Mouse (Mus musculus) stomach, postnatal 0 days (tissue): ENCODE measurements at regions not wholly inside any gene's neighbourhood (a gene's known extent, or its start where the extent isn't known, plus 50 kb on each side); places are given as distances from the start of the nearest gene placed in this dataset.

Source experiments
- ATAC-seq: fragments of 200-750 bp; cut with Nextera tagmentation; 2 replicates; pipeline ENCODE4 v1.8.0; 2017; ENCODE audit not compliant: low FRiP score, low TSS enrichment
- DNase-seq: peaks from one replicate; pipeline ENCODE4 v3.0.0-alpha.2; 2016; ENCODE audit warnings: low spot score
- H3K27ac ChIP-seq: fragments of 300-500 bp; sonication (generic); replicated peaks from 2 replicates; pipeline ENCODE4 v1.5.1; 2014; ENCODE audit warnings: mild to moderate bottlenecking, control low read depth
- H3K27me3 ChIP-seq: fragments of 300-500 bp; sonication (generic); 2 replicates; pipeline ENCODE4 v1.6.1; 2014; ENCODE audit warnings: low read length; ENCODE audit not compliant: control insufficient read depth, insufficient read depth
- H3K36me3 ChIP-seq: fragments of 300-500 bp; sonication (generic); 2 replicates; pipeline ENCODE4 v1.6.1; 2014; ENCODE audit warnings: low read length, mixed read lengths; ENCODE audit not compliant: control insufficient read depth, insufficient read depth
- H3K4me1 ChIP-seq: fragments of 300-500 bp; sonication (generic); replicated peaks from 2 replicates; pipeline ENCODE4 v1.6.1; 2014; ENCODE audit warnings: antibody characterized with exemption; ENCODE audit not compliant: control insufficient read depth, insufficient read depth
- H3K4me2 ChIP-seq: fragments of 300-500 bp; sonication (generic); replicated peaks from 2 replicates; pipeline ENCODE4 v1.6.1; 2014; ENCODE audit warnings: low read depth, mild to moderate bottlenecking, control low read depth, moderate library complexity
- H3K4me3 ChIP-seq: fragments of 300-500 bp; sonication (generic); 2 replicates; pipeline ENCODE4 v1.5.1; 2014; ENCODE audit warnings: low read depth, low read length, control low read depth
- H3K9ac ChIP-seq: fragments of 300-500 bp; sonication (generic); 2 replicates; pipeline ENCODE4 v1.6.1; 2014; ENCODE audit warnings: mild to moderate bottlenecking, low read length, control low read depth, mixed read lengths
- H3K9me3 ChIP-seq: fragments of 300-500 bp; sonication (generic); 2 replicates; pipeline ENCODE4 v1.6.1; 2016; ENCODE audit warnings: low read length; ENCODE audit not compliant: control insufficient read depth
- CTCF ChIP-seq: IDR thresholded peaks from 2 replicates; pipeline ENCODE4 v1.5.1; 2016; ENCODE audit warnings: antibody characterized with exemption, low read depth, mild to moderate bottlenecking, moderate library complexity
- EP300 ChIP-seq: optimal IDR thresholded peaks from 2 replicates; pipeline ENCODE3; 2016; ENCODE audit warnings: antibody characterized with exemption
- WGBS: fragments of 180-500 bp; shearing (Covaris S2); extraction: QIAGEN DNeasy Blood & Tissue Kit; methylation state at CpG from one replicate; pipeline ENCODE4 v1.1.7; 2014; 5-methylcytosine and 5-hydroxymethylcytosine counted together

- WGBS, result 86% methylated on average over 2 of the region's 2 CpGs
Measured at GRCm38 (mm10) chr2:123072653-123073052, 307.6 kb downstream of the Sqor start.

DNA sequence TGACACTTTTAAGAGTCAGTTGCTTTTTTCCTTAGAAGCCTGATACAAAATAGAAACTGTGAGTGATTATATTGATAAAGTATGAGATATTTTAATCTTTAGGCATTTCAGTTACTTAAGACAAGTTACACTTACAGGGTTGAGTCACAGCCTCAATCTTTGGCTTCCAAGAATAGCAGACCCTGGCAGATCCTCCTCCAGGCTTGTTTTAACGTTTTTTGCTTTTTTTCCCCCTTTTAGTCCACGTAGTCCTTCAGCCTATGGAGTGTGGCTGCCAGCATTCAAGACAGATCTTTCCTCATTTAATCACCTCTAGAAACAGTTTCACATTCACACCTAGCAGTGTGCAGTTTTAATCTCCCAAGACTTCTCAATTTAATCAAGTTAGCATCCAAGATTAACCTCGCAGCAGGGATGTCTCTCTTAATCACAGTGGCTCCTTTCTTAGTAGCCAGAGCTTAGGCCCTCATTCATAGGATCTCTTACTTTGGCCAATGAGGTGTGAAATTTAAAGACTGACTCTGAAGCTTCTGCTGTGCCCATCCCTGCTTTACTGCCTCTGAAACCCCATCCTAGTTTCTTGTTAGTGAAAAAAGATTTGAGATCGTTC is 308.5 kb downstream of the Sqor start:
- no peak for ATAC-seq
- no peak overlapping the region for H3K4me3 ChIP-seq
- no peaks in the 10 kb centered on the region for H3K27me3 ChIP-seq
- H3K4me1 ChIP-seq, result no peaks in the 10 kb centered on the region
- no peak for DNase-seq
- WGBS, result 53% methylated on average over 4 of the region's 4 CpGs
- H3K9me3 ChIP-seq, result no peaks in the 10 kb centered on the region
- H3K36me3 ChIP-seq, result no peaks in the 10 kb centered on the region
- no peak for TF ChIP-seq EP300
- TF ChIP-seq CTCF, result no peak
- H3K4me2 ChIP-seq, result no peak overlapping the region
- no peak overlapping the region for H3K9ac ChIP-seq
- no peak overlapping the region for H3K27ac ChIP-seq

More at GRCm38 (mm10) chr2:123072653-123073052, 307.6 kb downstream of the Sqor start:
- Histone ChIP-seq H3K27me3 (no peaks in the 10 kb centered on the region), H3K4me2 (no peak overlapping the region), H3K9me3 (no peaks in the 10 kb centered on the region), H3K27ac (no peak overlapping the region), H3K9ac (no peak overlapping the region), H3K4me1 (no peaks in the 10 kb centered on the region), H3K36me3 (no peaks in the 10 kb centered on the region), H3K4me3 (no peak overlapping the region)
- ATAC-seq, result no peak
- TF ChIP-seq EP300, result no peak
- no peak for TF ChIP-seq CTCF
- no peak for DNase-seq

DNA sequence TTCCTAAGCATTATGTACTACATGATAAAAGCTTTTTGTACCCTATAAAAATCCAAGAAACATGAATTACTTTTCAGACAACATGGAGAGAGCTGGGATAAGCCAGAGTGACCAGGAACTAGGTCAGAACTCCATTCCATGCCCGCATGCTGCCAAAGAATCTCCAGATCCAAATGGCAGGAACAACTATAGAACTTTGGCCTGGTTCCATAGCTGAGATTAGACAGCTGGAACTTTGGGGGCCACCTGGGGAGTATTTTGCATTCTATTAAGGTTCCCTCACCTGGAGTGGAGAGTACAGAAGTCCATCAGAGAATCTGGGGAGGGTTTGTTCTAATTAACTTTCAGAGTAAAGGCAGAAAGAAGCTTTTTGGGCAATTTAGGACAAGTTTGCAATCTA is 327.7 kb downstream of the Sqor start:
- WGBS, result 70% methylated on average over 1 of the region's 1 CpGs
- ATAC-seq, result no peak

DNA sequence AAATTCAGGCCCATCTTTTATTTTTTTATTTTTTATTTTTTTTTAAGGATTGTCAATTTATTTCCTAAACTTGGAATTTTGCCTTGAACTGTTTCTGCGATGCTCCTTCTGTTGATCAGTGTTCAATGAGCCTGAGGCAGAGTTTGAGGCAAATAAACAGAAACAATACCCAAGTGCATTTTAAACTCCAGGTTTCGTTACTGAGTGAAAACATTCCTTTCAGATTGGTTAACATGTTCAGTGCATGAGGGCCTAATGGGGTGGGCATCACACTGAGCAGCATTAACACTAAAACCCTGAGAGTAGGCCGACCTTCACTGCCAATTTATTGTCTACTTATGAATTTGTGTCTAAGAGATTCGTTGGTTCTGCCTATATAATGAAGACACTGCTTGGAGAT is 338.5 kb downstream of the Sqor start:
- TF ChIP-seq CTCF (no peak), EP300 (no peak)
- no peak overlapping the region for H3K9ac ChIP-seq
- 72% methylated on average over 4 of the region's 4 CpGs for WGBS
- no peak overlapping the region for H3K4me3 ChIP-seq
- no peak for DNase-seq
- H3K9me3 ChIP-seq, result no peaks in the 10 kb centered on the region
- H3K36me3 ChIP-seq, result no peaks in the 10 kb centered on the region
- ATAC-seq, result no peak
- no peak overlapping the region for H3K4me2 ChIP-seq
- H3K27me3 ChIP-seq, result no peaks in the 10 kb centered on the region
- H3K4me1 ChIP-seq, result no peaks in the 10 kb centered on the region
- H3K27ac ChIP-seq, result no peak overlapping the region

More for the DNA sequence above, 327.7 kb downstream of the Sqor start:
- H3K4me2 ChIP-seq, result no peak overlapping the region
- H3K27ac ChIP-seq, result no peak overlapping the region
- no peaks in the 10 kb centered on the region for H3K9me3 ChIP-seq
- H3K4me1 ChIP-seq, result no peaks in the 10 kb centered on the region
- TF ChIP-seq EP300 (no peak), CTCF (no peak)
- no peak overlapping the region for H3K4me3 ChIP-seq
- no peak overlapping the region for H3K9ac ChIP-seq
- no peak for DNase-seq
- no peaks in the 10 kb centered on the region for H3K36me3 ChIP-seq
- H3K27me3 ChIP-seq, result no peaks in the 10 kb centered on the region

DNA sequence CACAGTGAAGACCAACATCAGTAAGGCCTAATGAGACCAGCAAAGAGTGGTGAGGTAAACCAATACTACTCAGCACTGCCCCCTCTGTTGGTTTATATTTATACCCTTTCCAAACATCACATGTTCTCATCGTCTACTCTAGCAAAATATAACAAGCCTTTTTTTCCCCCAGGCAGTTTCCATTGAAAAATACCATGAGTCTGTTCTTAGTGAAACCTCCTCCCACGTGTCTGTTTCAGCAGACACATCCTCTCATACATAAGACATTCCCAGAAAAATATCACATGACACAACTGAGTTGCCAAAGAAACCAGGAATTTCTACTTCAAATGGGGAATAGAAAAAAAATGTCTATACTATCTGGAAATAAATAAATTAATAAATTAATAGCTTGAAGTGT is 366.5 kb downstream of the Sqor start:
- H3K4me1 ChIP-seq, result no peaks in the 10 kb centered on the region
- no peaks in the 10 kb centered on the region for H3K36me3 ChIP-seq
- no peak for TF ChIP-seq CTCF
- TF ChIP-seq EP300, result no peak
- no peaks in the 10 kb centered on the region for H3K27me3 ChIP-seq
- no peak overlapping the region for H3K4me2 ChIP-seq
- ATAC-seq (no peak), DNase-seq (no peak)
- no peak overlapping the region for H3K27ac ChIP-seq
- 55% methylated on average over 2 of the region's 2 CpGs for WGBS
- no peak overlapping the region for H3K9ac ChIP-seq
- no peak overlapping the region for H3K4me3 ChIP-seq
- no peaks in the 10 kb centered on the region for H3K9me3 ChIP-seq

DNA sequence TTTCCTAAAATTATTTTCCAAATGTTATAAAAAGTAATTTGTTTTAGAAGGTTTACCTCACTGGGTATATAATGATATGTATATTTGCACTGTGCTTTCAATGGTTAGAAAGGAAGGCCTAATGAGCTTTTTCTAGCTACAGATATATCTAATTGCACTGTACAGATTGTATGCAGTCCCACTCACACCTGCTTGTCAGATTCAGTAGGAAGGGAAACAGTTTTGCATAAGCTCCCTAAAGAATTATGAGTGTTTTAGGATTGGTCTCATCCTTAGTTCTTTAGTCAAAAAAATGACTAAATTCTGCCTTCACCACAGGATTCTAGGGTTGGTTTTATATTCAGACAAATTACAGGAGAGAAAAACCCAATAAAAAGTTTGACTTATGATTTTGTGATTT is 388.1 kb downstream of the Sqor start:
- Histone ChIP-seq H3K9ac (no peak overlapping the region), H3K9me3 (no peaks in the 10 kb centered on the region), H3K27ac (no peak overlapping the region), H3K36me3 (no peaks in the 10 kb centered on the region), H3K27me3 (no peaks in the 10 kb centered on the region), H3K4me2 (no peak overlapping the region), H3K4me3 (no peak overlapping the region), H3K4me1 (no peaks in the 10 kb centered on the region)
- no peak for TF ChIP-seq CTCF
- no peak for TF ChIP-seq EP300
- DNase-seq (no peak), ATAC-seq (no peak)
